In genomic region chr10:116261559-116261958, GRCm38 (mm10) we compare ENCODE assay signal across 11 mouse cellular contexts. TPM values are rescaled to one million over a fixed set of nuclear protein-coding genes. Genes with fewer than 3 reads are reported as not detected.
DNase-seq lines count a peak whose midpoint lies in the region; ATAC-seq and TF ChIP-seq lines count a peak whose summit lies in the region.
"Had no signal": no experiment of that assay in that cellular context is flagged by ENCODE, and none has a peak within 500 bp of the region (broad histone marks: within the 10 kb centered on the region; RNA-seq: fewer than 3 reads in every experiment).

No protein-coding gene starts in this region.

- no peaks in the 10 kb centered on the region for H3K36me3 ChIP-seq in heart, embryonic 13.5 days
- H3K36me3 ChIP-seq in liver, adult 2 months (ENCODE audit: control insufficient read depth, insufficient read depth, low read length): no peaks in the 10 kb centered on the region
- H3K36me3 ChIP-seq in liver, embryonic 11.5 days (ENCODE audit: control insufficient read depth, insufficient read depth, low read length): no peaks in the 10 kb centered on the region
- no peaks in the 10 kb centered on the region for H3K36me3 ChIP-seq in heart, embryonic 14.5 days (ENCODE audit: control insufficient read depth, insufficient read depth, low read length)

- no peak for ATAC-seq in heart, embryonic 13.5 days (ENCODE audit: extremely low read depth, insufficient number of reproducible peaks, low FRiP score, low TSS enrichment)
- ATAC-seq in liver, embryonic 11.5 days (replicated peaks; ENCODE audit: low FRiP score): no peak
- ATAC-seq in heart, embryonic 14.5 days (ENCODE audit: insufficient number of reproducible peaks, insufficient read depth, low FRiP score, low read depth): peak; percentile 8; the same call in 1 of the 2 replicates
- no peak for ATAC-seq in granulocyte monocyte progenitor cell, adult 5-6 weeks (replicated peaks; ENCODE audit: poor library complexity, severe bottlenecking)
- ATAC-seq: activated CD4-positive, CD25-positive, alpha-beta regulatory T cell, adult 4 months; intestine, postnatal 0 days had no signal

- H3K4me2 ChIP-seq in heart, embryonic 13.5 days: peak overlapping the region; percentile 43
- H3K4me2 ChIP-seq in liver, embryonic 11.5 days: no peak overlapping the region
- peak overlapping the region; percentile 53 for H3K4me2 ChIP-seq in heart, embryonic 14.5 days (ENCODE audit: low read length)

- intact Hi-C loops in left cerebral cortex, postnatal 25 days (cut with DNase I): no loop called here

- peak overlapping the region; percentile 97 for H3K27ac ChIP-seq in heart, embryonic 13.5 days (replicated peaks)
- peak overlapping the region; percentile 46 for H3K27ac ChIP-seq in liver, adult 2 months (replicated peaks; ENCODE audit: insufficient read depth, low read depth, low read length)
- H3K27ac ChIP-seq in liver, embryonic 11.5 days (ENCODE audit: low read depth, low read length): no peak overlapping the region
- H3K27ac ChIP-seq in cortical plate, adult 2 months (ENCODE audit: insufficient read depth, low read length): peak overlapping the region; percentile 84
- peak overlapping the region; percentile 93 to 96 for H3K27ac ChIP-seq in heart, embryonic 14.5 days (replicated peaks in 1 of 2; ENCODE audit: control insufficient read depth in 1 of 2, insufficient read depth in 1 of 2, low read depth in 2 of 2, low read length in 2 of 2)

- no peaks in the 10 kb centered on the region for H3K9me3 ChIP-seq in heart, embryonic 13.5 days
- no peaks in the 10 kb centered on the region for H3K9me3 ChIP-seq in liver, embryonic 11.5 days (ENCODE audit: control insufficient read depth, low read length)
- H3K9me3 ChIP-seq in heart, embryonic 14.5 days (ENCODE audit: control insufficient read depth, low read length): no peaks in the 10 kb centered on the region

- TF ChIP-seq POLR2A in liver, adult 2 months (IDR thresholded peaks at IDR 0.05; ENCODE audit: extremely low read depth, insufficient read depth, low read length): no peak
- no peak for TF ChIP-seq POLR2A in cortical plate, adult 2 months (IDR thresholded peaks at IDR 0.05; ENCODE audit: extremely low read depth, insufficient read depth, low read length)

- peak overlapping the region; percentile 72 for H3K9ac ChIP-seq in heart, embryonic 13.5 days
- H3K9ac ChIP-seq in liver, adult 2 months (ENCODE audit: low read depth, low read length): 0 out of 2 replicates have a peak overlapping the region, but pooled peaks have one; percentile 1
- H3K9ac ChIP-seq in liver, embryonic 11.5 days (ENCODE audit: low read depth, low read length): no peak overlapping the region
- no peak overlapping the region; the same call in 1 of the 2 replicates for H3K9ac ChIP-seq in heart, embryonic 14.5 days (ENCODE audit: low read length)

- H3K4me3 ChIP-seq in heart, embryonic 13.5 days: no peak overlapping the region
- no peak overlapping the region for H3K4me3 ChIP-seq in liver, adult 2 months (ENCODE audit: insufficient read depth, low read depth, low read length)
- H3K4me3 ChIP-seq in liver, embryonic 11.5 days (ENCODE audit: low read depth, low read length): no peak overlapping the region
- no peak overlapping the region for H3K4me3 ChIP-seq in cortical plate, adult 2 months (ENCODE audit: insufficient read depth, low read length)
- H3K4me3 ChIP-seq in heart, embryonic 14.5 days (ENCODE audit: control insufficient read depth in 1 of 2, insufficient read depth in 1 of 2, low read depth in 1 of 2, low read length in 2 of 2): no peak overlapping the region

- 32% methylated on average over 5 of the region's 5 CpGs for WGBS in heart, embryonic 13.5 days
- WGBS in liver, adult 2 months: 69% methylated on average over 5 of the region's 5 CpGs
- WGBS in liver, embryonic 11.5 days: 79% methylated on average over 5 of the region's 5 CpGs
- WGBS in heart, embryonic 14.5 days: 23% methylated on average over 5 of the region's 5 CpGs

- no peaks in the 10 kb centered on the region for H3K79me2 ChIP-seq in liver, adult 2 months (ENCODE audit: control insufficient read depth, insufficient read depth, low read length)

- TF ChIP-seq CTCF in liver, adult 2 months (IDR thresholded peaks at IDR 0.05; ENCODE audit: low read depth, low read length): no peak
- no peak for TF ChIP-seq CTCF in cortical plate, adult 2 months (IDR thresholded peaks at IDR 0.05; ENCODE audit: extremely low read depth, insufficient read depth, low read length)

- H3K27me3 ChIP-seq in heart, embryonic 13.5 days (replicated peaks): no peaks in the 10 kb centered on the region
- H3K27me3 ChIP-seq in liver, adult 2 months (ENCODE audit: control insufficient read depth, insufficient read depth, low read length): no peaks in the 10 kb centered on the region
- no peaks in the 10 kb centered on the region for H3K27me3 ChIP-seq in liver, embryonic 11.5 days (replicated peaks; ENCODE audit: control insufficient read depth, insufficient read depth, low read length)
- no peaks in the 10 kb centered on the region for H3K27me3 ChIP-seq in heart, embryonic 14.5 days (ENCODE audit: control insufficient read depth, insufficient read depth, low read length)

- peaks cover 36% of the 10 kb centered on the region for H3K4me1 ChIP-seq in heart, embryonic 13.5 days
- H3K4me1 ChIP-seq in liver, adult 2 months (ENCODE audit: control insufficient read depth, insufficient read depth, low read length): peaks cover 2% of the 10 kb centered on the region
- H3K4me1 ChIP-seq in liver, embryonic 11.5 days (replicated peaks; ENCODE audit: control insufficient read depth, insufficient read depth, low read length): peaks cover 2% of the 10 kb centered on the region; the same call in 1 of the 2 replicates
- peaks cover 8% of the 10 kb centered on the region for H3K4me1 ChIP-seq in cortical plate, adult 2 months (ENCODE audit: control insufficient read depth, insufficient read depth, low read length)
- peaks cover 17 to 25% of the 10 kb centered on the region in 2 experiments for H3K4me1 ChIP-seq in heart, embryonic 14.5 days (ENCODE audit: control insufficient read depth in 2 of 2, insufficient read depth in 2 of 2, low read length in 2 of 2)

- no peak for DNase-seq in heart, adult 9 months (ENCODE audit: low spot score in 2 of 2)
- DNase-seq in liver, adult 2 months (ENCODE audit: extremely low read depth, low read depth, low spot score): no peak
- no peak for DNase-seq in liver, embryonic 11.5 days (ENCODE audit: low spot score)
- no peak for DNase-seq in left cerebral cortex, postnatal 25 days (ENCODE audit: low spot score in 2 of 2)
- DNase-seq: embryo, embryonic 11 days had no signal

RNA-seq across cellular contexts. Expression of gene Ptprb, which starts 13.8 kb away (rescaled TPM):
- 5.4 and 6.4 TPM in 2 replicates for polyA plus RNA-seq in heart, embryonic 13.5 days (2015; fragmentation: Nextera tagmentation; extraction: Ambion mirVana)
- total RNA-seq in liver, adult 2 months (2014; rRNA removed): 39.8 and 44.2 TPM in 2 replicates
- polyA plus RNA-seq in liver, adult 2 months (2012; rRNA removed): 5.1 and 5.9 TPM in 2 replicates
- 2.2 and 2.7 TPM in 2 replicates for polyA plus RNA-seq in liver, embryonic 11.5 days (2014; fragmentation: Nextera tagmentation; extraction: Ambion mirVana)
- 10.1 and 10.5 TPM in 2 replicates for polyA plus RNA-seq in cortical plate, adult 2 months (2012; rRNA removed)
- 8.3 and 9.7 TPM in 2 replicates for polyA plus RNA-seq in heart, embryonic 14.5 days (2014; fragmentation: Nextera tagmentation; extraction: Ambion mirVana)
- total RNA-seq in granulocyte monocyte progenitor cell, adult 5-6 weeks (2014; fragmentation: Nextera tagmentation): not detected in 2 replicates
- not detected in 2 replicates for total RNA-seq in granulocyte monocyte progenitor cell, adult 5-6 weeks (2017)
- total RNA-seq in left cerebral cortex, postnatal 25 days (2021): 10 to 100 TPM; 16.3 to 23.0 TPM

Comparison
In these comparisons a context has a peak if more than half of its experiments do, and no peak if none do; other contexts are left out.
1. H3K9ac ChIP-seq: peak in heart, embryonic 13.5 days (single experiment) and liver, adult 2 months (single experiment); none in liver, embryonic 11.5 days (single experiment) and heart, embryonic 14.5 days (single experiment).